Mouse (Mus musculus) hindbrain, embryonic 11.5 days (tissue): ENCODE measurements around the gene Fnbp1. TPM values are rescaled to one million over a fixed set of nuclear protein-coding genes. Genes with fewer than 3 reads are reported as not detected.

Source experiments
- ATAC-seq: fragments of 200-750 bp; cut with Nextera tagmentation; 2 replicates; pipeline ENCODE4 v1.8.0; 2017; ENCODE audit warnings: mild to moderate bottlenecking, moderate TSS enrichment, moderate library complexity; ENCODE audit not compliant: low FRiP score
- DNase-seq: peaks from one replicate; pipeline ENCODE4 v3.0.0-alpha.2; 2015; ENCODE audit warnings: low spot score
- H3K27ac ChIP-seq: fragments of 300-500 bp; sonication (generic); 2 replicates; pipeline ENCODE4 v1.5.1; 2014; ENCODE audit warnings: mild to moderate bottlenecking, low read depth, low read length
- H3K27me3 ChIP-seq: fragments of 300-500 bp; sonication (generic); 2 replicates; pipeline ENCODE4 v1.6.1; 2014; ENCODE audit warnings: mild to moderate bottlenecking, low read length, moderate library complexity, mixed read lengths; ENCODE audit not compliant: control insufficient read depth, insufficient read depth
- H3K36me3 ChIP-seq: fragments of 300-500 bp; sonication (generic); 2 replicates; pipeline ENCODE4 v1.6.1; 2014; ENCODE audit warnings: mild to moderate bottlenecking, low read length, moderate library complexity, mixed read lengths; ENCODE audit not compliant: control insufficient read depth, insufficient read depth
- H3K4me1 ChIP-seq: fragments of 300-500 bp; sonication (generic); replicated peaks from 2 replicates; pipeline ENCODE4 v1.6.1; 2014; ENCODE audit warnings: low read length, mixed read lengths; ENCODE audit not compliant: control insufficient read depth, insufficient read depth
- H3K4me2 ChIP-seq: fragments of 300-500 bp; sonication (generic); replicated peaks from 2 replicates; pipeline ENCODE4 v1.6.1; 2014; ENCODE audit warnings: mild to moderate bottlenecking, low read depth, low read length
- H3K4me3 ChIP-seq: fragments of 300-500 bp; sonication (generic); 2 replicates; pipeline ENCODE4 v1.5.1; 2014; ENCODE audit warnings: low read depth, low read length
- H3K9ac ChIP-seq: fragments of 300-500 bp; sonication (generic); 2 replicates; pipeline ENCODE4 v1.6.1; 2014; ENCODE audit warnings: low read depth, low read length
- H3K9me3 ChIP-seq: fragments of 300-500 bp; sonication (generic); 2 replicates; pipeline ENCODE4 v1.6.1; 2016; ENCODE audit warnings: low read length; ENCODE audit not compliant: control insufficient read depth
- WGBS: fragments of 180-500 bp; shearing (Covaris S2); extraction: QIAGEN DNeasy Blood & Tissue Kit; methylation state at CpG from one replicate; pipeline ENCODE4 v1.1.7; 2014; 5-methylcytosine and 5-hydroxymethylcytosine counted together
- polyA plus RNA-seq: library from polyadenylated mRNA; unstranded; fragments of >200 nt; fragmentation: Nextera tagmentation; extraction: Ambion mirVana; gene quantifications from 2 replicates; pipeline ENCODE4 v1.2.1, GENCODE M21; 2014

Gene Fnbp1
- polyA plus RNA-seq, 1 experiment from 2014 or later, result 14.4 TPM

DNA sequence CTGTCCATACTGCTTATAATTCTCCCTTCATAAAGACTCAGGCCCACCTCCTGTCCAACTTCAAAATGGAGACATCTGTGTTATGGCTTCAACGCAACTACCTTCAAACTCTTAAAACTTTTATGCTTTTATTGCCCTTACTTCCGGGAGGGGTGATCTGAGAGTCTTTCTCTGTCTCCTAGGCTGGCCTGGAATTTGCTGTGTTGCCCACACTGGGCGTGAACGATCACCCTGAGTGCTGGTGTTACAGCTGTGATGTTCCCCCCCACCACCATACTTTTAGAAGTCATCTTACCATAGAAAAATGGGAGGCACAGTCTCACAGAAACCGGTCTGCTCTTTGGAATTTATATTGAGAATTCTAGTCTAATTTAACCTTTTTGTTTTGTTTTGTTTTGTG lies 64.2 kb downstream of the Fnbp1 start:
- no peaks in the 10 kb centered on the region for H3K9me3 ChIP-seq
- no peaks in the 10 kb centered on the region for H3K27me3 ChIP-seq
- no peaks in the 10 kb centered on the region for H3K36me3 ChIP-seq
- ATAC-seq (no peak), DNase-seq (no peak)
- H3K4me3 ChIP-seq, result no peak overlapping the region
- no peaks in the 10 kb centered on the region for H3K4me1 ChIP-seq
- no peak overlapping the region for H3K9ac ChIP-seq
- no peak overlapping the region for H3K4me2 ChIP-seq
- WGBS, result 89% methylated on average over 5 of the region's 5 CpGs
- H3K27ac ChIP-seq, result no peak overlapping the region

DNA sequence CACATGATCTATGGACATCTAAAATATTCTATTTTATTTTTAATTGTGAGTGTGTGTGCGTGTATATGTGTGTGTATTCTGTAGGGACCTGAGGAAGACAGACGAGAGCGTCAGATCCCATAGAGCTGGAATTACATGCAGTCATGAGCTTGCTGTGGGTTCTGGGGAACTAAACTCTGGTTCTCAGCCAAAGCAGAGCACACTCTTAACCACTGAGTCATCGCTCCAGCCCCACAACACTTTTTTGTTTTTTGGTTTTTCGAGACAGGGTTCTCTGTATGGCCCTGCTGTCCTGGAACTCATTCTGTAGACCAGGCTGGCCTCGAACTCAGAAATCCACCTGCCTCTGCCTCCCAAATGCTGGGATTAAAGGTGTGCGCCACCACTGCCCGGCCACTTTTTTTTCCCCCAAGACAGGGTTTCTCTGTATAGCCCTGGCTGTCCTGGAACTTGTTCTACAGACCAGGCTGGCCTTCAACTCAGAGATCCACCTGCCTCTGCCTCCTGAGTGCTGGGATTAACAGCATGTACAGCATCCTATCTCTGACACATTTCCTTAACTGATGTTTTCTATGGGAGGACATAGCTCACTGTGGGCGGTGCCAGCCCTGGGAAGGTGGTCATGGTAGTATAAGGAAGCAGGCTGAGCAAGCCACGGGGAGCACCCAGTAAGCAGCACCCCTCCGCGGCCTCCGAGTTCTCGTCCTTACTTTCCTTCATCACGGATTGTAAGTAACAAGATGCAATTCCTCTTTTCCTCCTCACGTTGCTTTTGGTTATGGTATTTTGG lies 65.3 kb downstream of the Fnbp1 start:
- H3K9me3 ChIP-seq, result no peaks in the 10 kb centered on the region
- DNase-seq (no peak), ATAC-seq (no peak)
- H3K4me1 ChIP-seq, result no peaks in the 10 kb centered on the region
- H3K27me3 ChIP-seq, result no peaks in the 10 kb centered on the region
- H3K36me3 ChIP-seq, result 0 out of 2 replicates have a peak, but pooled peaks cover 2% of the 10 kb centered on the region
- H3K27ac ChIP-seq, result no peak overlapping the region
- H3K4me2 ChIP-seq, result no peak overlapping the region
- no peak overlapping the region for H3K4me3 ChIP-seq
- no peak overlapping the region for H3K9ac ChIP-seq
- WGBS, result 95% methylated on average over 16 of the region's 16 CpGs

DNA sequence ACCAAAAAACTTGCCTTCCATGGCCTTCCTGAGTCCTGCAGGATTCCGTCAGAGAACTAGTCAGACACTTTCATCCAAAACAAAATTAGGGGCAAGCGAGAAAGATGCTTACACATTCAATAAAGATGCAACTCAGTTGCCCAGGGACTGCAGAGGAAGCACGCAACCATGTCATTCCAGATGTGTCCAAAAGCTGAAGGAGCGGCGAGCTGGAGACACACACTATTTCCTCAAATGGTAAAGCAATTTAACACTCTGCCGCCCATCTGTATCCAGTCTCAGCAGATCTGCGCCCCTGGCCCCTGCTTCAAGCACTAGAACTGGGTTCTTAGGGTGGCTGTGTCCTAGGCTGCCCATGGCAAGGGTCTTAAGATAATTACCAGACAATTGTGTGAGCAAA lies 66.0 kb downstream of the Fnbp1 start:
- H3K27me3 ChIP-seq, result no peaks in the 10 kb centered on the region
- no peak overlapping the region for H3K4me3 ChIP-seq
- H3K4me1 ChIP-seq, result no peaks in the 10 kb centered on the region
- no peak overlapping the region for H3K9ac ChIP-seq
- no peak overlapping the region for H3K27ac ChIP-seq
- ATAC-seq (no peak), DNase-seq (no peak)
- WGBS, result 82% methylated on average over 7 of the region's 7 CpGs
- no peaks in the 10 kb centered on the region for H3K9me3 ChIP-seq
- no peak overlapping the region for H3K4me2 ChIP-seq
- 0 out of 2 replicates have a peak, but pooled peaks cover 2% of the 10 kb centered on the region for H3K36me3 ChIP-seq

DNA sequence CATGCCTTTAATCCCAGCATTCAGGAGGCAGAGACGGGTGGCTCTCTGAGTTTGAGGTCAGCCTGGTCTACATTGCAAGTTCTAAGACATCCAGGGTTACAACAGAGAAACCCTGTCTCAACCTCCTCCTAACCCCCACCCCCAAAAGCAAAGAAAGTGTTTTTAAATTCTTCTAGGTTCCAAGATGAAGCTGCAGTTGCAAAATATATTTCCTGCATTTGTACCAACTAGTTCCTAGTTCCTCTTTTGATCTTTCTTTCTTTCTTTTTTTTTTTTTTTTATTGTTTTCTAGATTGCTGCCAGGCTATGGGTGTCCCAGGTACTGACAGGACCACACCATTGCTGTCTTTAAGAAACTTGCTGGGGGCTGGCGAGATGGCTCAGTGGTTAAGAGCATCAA lies 66.6 kb downstream of the Fnbp1 start:
- ATAC-seq (no peak), DNase-seq (no peak)
- Histone ChIP-seq H3K4me1 (no peaks in the 10 kb centered on the region), H3K9ac (no peak overlapping the region), H3K36me3 (0 out of 2 replicates have a peak, but pooled peaks cover 2% of the 10 kb centered on the region), H3K4me3 (no peak overlapping the region), H3K27ac (no peak overlapping the region), H3K9me3 (no peaks in the 10 kb centered on the region), H3K27me3 (no peaks in the 10 kb centered on the region), H3K4me2 (no peak overlapping the region)
- WGBS, result 91% methylated on average over 2 of the region's 2 CpGs

DNA sequence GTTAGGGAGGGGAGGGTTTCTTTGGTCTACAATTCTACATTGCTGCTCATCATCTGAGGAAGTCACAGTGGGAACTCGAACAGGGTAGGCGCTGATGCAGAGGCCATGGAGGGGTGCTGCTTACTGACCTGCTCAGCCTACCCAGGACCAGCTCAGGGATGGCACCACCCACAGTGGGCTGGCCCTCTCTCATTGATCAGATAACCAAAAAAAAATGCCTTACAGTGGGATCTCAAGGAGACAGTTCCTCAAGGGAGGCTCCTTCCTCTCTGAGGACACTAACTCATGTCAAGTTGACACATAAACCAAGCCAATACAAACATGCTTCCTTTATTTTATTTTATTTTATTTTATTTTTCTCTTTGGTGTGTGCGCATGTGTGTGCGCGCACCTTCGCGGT lies 72.3 kb downstream of the Fnbp1 start:
- WGBS, result 87% methylated on average over 7 of the region's 7 CpGs
- Histone ChIP-seq H3K27me3 (0 out of 2 replicates have a peak, but pooled peaks cover 2% of the 10 kb centered on the region), H3K4me3 (no peak overlapping the region), H3K4me2 (no peak overlapping the region), H3K4me1 (peaks cover 3% of the 10 kb centered on the region; the same call in 1 of the 2 replicates), H3K27ac (no peak overlapping the region), H3K36me3 (0 out of 2 replicates have a peak, but pooled peaks cover 2% of the 10 kb centered on the region), H3K9ac (no peak overlapping the region), H3K9me3 (no peaks in the 10 kb centered on the region)
- DNase-seq, result no peak
- no peak for ATAC-seq

DNA sequence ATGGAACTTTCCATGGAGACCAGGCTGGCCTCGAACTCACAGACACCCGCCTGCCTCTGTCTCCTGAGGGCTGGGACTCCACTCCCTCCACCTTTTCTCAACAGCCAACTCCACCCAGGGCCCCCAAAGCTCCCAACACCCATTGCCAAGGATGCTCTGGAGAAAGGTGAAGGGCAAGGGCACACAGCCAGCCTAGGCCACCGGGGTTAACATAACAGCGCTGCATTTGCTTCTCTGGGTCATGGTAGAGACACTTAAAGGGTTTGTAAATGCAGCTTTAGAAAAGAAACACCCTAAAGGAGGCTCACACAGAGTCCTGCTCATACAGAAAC lies 72.7 kb downstream of the Fnbp1 start:
- 0 out of 2 replicates have a peak, but pooled peaks cover 2% of the 10 kb centered on the region for H3K36me3 ChIP-seq
- no peak overlapping the region for H3K4me2 ChIP-seq
- H3K27me3 ChIP-seq, result 0 out of 2 replicates have a peak, but pooled peaks cover 2% of the 10 kb centered on the region
- H3K4me3 ChIP-seq, result no peak overlapping the region
- ATAC-seq (no peak), DNase-seq (no peak)
- H3K27ac ChIP-seq, result peak overlapping the region; percentile 69
- H3K4me1 ChIP-seq, result peaks cover 3% of the 10 kb centered on the region; the same call in 1 of the 2 replicates
- no peaks in the 10 kb centered on the region for H3K9me3 ChIP-seq
- H3K9ac ChIP-seq, result no peak overlapping the region
- 66% methylated on average over 4 of the region's 4 CpGs for WGBS

DNA sequence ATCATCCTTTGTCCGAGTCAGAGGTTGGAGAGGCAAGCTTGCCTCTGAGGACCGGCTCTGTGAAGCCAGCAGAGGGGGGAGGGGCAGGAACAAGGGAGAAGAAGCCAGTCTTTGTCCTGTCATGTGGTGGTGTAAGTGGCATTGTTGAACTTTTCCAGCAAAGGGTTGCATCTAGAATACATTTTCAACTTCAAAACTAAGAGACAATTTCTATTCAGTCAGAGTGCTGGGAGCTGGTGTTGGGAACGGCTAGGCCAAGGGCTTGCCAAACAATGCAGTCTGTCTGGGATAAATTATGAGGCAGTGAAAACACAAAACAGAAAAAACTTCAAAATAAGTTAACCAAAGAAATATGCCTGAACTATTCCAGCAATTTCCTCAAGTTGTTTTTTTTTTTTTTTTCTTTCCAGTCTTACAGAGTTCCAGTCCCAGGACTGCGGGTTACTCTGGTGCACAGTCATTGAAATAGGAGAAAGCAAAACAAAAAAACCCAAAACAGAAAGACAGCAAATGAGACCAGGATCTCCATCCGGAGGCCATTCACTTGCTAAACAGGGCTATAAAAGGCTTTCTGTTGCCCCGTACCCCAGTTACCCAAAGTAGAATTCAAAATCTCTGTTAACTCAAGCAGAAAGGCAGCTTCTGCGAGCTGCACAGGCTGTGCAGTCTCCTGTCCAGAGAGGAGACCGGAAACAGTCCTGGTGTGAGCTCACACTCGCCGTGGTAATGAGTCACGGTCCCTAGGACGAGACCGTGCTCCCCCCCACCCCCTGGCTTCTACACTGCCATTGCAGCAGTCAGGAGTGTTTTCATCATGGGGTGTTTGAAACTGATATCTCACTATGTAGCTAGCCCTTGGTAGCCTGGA lies 73.3 kb downstream of the Fnbp1 start:
- no peak overlapping the region for H3K4me3 ChIP-seq
- H3K4me2 ChIP-seq, result no peak overlapping the region
- peaks cover 3% of the 10 kb centered on the region; the same call in 1 of the 2 replicates for H3K4me1 ChIP-seq
- peak; percentile 75; the same call in 1 of the 2 replicates for ATAC-seq
- H3K9ac ChIP-seq, result no peak overlapping the region
- 0 out of 2 replicates have a peak, but pooled peaks cover 2% of the 10 kb centered on the region for H3K36me3 ChIP-seq
- 0 out of 2 replicates have a peak, but pooled peaks cover 2% of the 10 kb centered on the region for H3K27me3 ChIP-seq
- H3K9me3 ChIP-seq, result no peaks in the 10 kb centered on the region
- 6% methylated on average over 13 of the region's 13 CpGs for WGBS
- peak overlapping the region; percentile 69 for H3K27ac ChIP-seq
- peak; percentile 80 for DNase-seq

DNA sequence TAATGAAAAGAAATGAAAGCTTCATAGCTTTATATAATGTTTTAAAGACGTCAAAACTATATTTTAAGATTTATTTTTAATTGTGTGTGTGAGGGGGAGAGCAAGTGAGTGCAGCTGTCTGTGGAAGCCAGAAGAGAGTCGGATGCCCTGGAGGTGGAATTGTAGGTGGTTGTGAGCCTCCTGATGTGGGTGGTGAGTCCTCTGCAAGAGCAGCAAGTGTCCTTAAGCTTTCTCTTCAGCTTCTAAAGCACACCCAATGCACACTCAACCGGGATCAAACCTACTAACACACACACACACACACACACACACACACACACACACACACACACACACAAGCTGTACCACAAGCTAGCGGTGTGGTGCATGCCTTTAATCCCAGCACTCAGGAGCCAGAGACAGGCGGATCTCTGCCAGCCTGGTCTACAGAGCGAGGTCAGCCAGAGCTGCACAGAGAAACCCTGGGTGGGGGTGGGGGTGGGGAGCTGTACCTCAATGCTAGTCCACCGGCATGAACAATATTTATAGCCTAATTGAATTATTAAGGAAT lies 74.0 kb downstream of the Fnbp1 start:
- Histone ChIP-seq H3K9me3 (no peaks in the 10 kb centered on the region), H3K27me3 (0 out of 2 replicates have a peak, but pooled peaks cover 2% of the 10 kb centered on the region), H3K4me3 (no peak overlapping the region), H3K27ac (peak overlapping the region; percentile 69), H3K4me2 (no peak overlapping the region), H3K9ac (no peak overlapping the region), H3K4me1 (peaks cover 3% of the 10 kb centered on the region; the same call in 1 of the 2 replicates), H3K36me3 (0 out of 2 replicates have a peak, but pooled peaks cover 2% of the 10 kb centered on the region)
- ATAC-seq (peak; percentile 47; the same call in 1 of the 2 replicates), DNase-seq (no peak)
- 42% methylated on average over 7 of the region's 7 CpGs for WGBS
